Mouse (Mus musculus) T-helper 2 cell (primary cell): ENCODE results near the gene Bpifb4.

Source experiments
- in situ Hi-C: fragments of 300-600 bp; cut with MboI, MseI; formaldehyde crosslinking; loops from one replicate; pipeline ENCODE4 v1.15.1; 2025; ENCODE audit warnings: high pct_unique_total_duplicates

Gene Bpifb4

DNA sequence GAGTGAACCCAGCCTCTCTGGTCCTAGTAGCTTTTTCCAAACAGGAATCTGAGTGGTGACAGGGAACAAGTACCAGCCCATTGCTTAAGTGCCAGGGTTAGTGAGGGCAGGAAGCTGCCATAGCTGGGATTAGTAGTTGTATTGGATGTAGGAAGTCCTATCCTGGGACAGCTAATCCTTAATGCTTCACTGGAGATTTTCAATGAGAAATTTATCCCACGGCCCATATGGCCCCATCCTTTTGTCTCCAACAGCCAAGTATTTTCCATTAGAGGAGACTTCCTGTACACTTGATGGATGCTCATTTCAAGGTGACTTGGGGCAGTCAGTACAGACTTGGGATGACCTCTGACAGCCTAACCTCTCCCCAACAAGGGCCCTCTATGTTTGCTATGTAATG, 66.4 kb downstream of the Bpifb4 start:
- in situ Hi-C loops: no loop called here

DNA sequence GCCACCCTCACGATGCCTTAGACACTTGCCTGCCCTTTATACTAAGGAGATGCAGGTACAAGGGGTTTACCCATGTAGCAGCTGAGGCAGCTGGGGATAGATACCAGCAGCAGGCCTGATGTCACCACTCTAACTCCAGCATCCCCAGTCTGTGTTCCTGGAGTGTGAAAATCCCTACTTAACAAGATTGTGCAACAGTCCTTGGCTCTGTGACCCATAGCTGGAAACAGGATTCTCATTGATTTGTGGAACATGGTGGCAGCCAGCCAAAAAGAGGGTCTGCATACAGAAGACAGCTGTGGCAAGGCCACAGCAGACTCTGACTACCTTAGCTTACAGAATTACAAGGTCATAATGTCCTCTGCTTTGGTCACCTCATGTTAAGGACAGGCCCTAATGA, 67.1 kb downstream of the Bpifb4 start:
- in situ Hi-C loops: no loop called here

DNA sequence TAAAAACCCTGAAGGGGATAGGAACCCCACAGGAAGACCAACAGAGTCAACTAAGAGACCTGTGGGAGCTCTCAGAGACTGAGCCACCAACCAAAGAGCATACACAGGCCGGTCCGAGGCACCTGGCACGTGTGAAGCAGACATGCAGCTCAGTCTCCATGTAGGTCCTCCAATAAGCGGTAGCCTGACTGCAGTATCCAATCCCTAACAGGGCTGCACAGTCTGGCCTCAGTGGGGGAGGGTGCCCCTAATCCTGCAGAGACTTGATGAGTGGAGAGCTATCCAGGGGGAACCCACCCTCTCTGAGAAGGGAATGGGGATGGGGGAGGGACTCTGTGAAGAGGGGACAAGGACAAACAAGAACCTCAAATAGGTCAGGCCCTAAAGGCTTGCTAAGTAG, 67.7 kb downstream of the Bpifb4 start:
- in situ Hi-C loops: no loop called here

DNA sequence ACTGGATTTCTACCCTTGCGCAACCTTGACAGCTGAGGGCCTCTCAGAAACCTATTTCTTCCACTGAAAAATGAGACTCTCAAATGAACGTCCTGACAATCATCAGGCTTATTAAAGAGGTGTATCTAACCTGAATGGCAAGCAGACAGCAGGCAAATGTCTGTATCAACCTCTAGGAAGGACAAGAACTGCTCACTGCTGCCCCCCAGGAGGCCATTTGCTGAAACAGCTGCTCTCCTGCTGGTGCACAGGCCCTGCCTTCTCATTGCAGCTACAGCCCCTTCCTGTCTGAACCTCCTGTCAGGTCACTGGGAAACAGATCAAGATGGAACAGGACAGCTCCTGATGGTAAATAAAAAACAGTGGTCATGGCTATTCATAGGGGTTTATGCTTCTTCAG, 68.3 kb downstream of the Bpifb4 start:
- in situ Hi-C loops: no loop called here

DNA sequence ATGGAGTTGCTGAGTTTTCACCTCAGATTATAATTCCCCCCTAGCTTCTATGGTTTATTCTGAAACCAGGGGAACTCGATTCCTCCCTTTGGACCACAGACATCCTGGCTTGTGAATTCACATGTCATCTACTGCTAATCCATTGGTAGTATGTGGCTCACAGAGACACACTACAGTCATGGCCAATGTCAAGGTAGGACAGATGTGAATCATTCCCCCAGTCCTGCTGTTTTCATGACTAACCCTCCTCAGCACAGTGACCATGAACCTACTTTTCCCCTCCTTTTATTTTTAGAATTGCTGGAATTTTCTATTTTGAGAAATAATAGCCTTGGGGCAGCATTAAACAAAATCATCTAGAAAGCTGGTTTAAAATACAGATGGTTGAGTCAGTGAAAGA, 69.4 kb downstream of the Bpifb4 start:
- in situ Hi-C loops: no loop called here

DNA sequence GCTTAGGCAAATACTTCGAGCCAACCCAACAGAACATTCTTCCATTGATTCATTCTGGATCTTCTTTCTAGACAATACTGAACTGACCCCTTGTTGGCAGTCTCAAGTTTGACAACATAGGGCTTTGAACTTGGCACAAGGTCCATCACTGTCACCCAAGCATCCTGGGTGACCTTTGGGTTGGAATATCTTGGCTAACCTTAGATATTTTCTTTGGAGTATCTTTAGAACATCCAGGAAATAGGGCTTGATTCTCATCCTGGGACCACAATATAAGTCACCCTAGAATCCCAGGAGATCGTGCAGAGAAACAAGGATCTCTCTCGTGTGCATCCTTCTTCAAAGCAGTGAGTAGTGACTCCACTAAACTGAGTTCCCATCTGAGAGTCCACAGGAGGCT, 70.0 kb downstream of the Bpifb4 start, which contains the start of gene Bpifa2:
TSS of gene Bpifa2 (plus strand) at position 301 of the 400 bp plus-strand sequence.
- in situ Hi-C loops: no loop called here
